Mouse (Mus musculus): ENCODE data around the gene Hcar2. TPM values are rescaled to one million over a fixed set of nuclear protein-coding genes. Genes with fewer than 3 reads are reported as not detected.

Hcar2 gene
- total RNA-seq, 2 experiments from 2014 or later = 5.7 TPM; not detected in 1

DNA sequence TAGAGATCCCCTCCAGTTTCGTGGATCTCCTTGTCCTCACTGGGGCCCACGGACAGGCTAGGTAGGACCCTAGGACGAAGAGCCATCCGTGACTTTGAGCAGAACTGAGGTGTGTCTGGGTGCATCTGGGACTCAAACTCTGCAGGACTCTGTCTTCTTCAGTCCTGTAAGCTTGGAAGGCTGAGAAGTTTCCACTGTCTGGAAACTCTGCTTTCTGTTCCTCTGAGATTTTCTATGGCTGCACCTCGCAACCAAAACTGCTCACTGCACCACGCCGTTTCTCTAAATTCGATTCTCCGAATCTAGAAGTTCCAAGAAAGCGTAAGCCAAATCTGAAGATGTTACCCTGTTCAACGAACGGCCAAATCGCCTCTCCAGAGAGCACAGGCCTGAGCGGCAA, 1.4 kb downstream of the Hcar2 start:
- ATAC-seq (replicated peaks; ENCODE audit: low FRiP score, poor library complexity, severe bottlenecking) = no peak

GRCm38 (mm10) chr5:123862374-123863350, 2.6 kb downstream of the Hcar2 start:
- ATAC-seq (replicated peaks; ENCODE audit: low FRiP score, poor library complexity, severe bottlenecking) = no peak

DNA sequence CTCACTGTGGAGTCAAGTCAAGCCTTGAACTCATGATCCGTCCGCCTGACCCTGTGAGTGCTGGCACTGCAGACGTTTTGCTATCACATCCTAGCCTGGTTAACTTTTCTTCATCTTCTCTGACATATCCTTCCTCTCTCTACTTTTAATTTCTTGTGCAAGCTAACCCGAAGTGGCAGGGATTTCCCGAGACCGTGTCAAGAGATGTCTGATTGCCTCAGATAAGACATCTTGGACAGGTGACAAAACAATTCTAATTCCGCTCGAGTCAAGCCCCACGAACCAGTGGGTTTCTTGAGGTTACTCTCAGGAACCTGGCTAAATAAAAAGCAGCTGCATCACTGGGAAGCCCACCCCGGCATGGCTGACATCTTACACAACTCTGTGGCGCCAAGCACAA, 6.5 kb downstream of the Hcar2 start:
- ATAC-seq (replicated peaks; ENCODE audit: low FRiP score, poor library complexity, severe bottlenecking) = no peak

GRCm38 (mm10) chr5:123854511-123854910, 10.8 kb downstream of the Hcar2 start:
- no peak for ATAC-seq (replicated peaks; ENCODE audit: low FRiP score, poor library complexity, severe bottlenecking)

- no peak for ATAC-seq (replicated peaks; ENCODE audit: low FRiP score, poor library complexity, severe bottlenecking)
Measured at GRCm38 (mm10) chr5:123853877-123854504, 11.3 kb downstream of the Hcar2 start.

DNA sequence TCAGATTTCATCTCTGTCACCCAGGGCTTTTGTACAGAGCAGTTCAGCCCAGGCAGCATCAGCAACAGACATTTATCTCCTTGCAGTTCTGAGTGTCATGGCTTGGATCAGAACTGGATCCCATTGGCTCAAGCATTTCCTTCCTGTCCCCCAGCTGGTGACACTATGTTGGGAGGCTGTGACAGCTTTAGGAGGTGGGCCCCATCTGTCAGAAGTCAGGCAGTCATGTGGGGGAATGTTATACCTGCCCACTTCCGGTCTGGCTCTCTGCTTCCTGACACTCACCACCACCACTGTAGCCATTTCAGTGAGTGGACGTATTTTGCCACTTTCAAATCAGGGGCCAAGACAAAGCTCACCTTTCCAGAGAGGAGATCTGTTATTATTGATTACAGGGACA, 13.9 kb downstream of the Hcar2 start:
- ATAC-seq (replicated peaks; ENCODE audit: low FRiP score, poor library complexity, severe bottlenecking) = no peak

DNA sequence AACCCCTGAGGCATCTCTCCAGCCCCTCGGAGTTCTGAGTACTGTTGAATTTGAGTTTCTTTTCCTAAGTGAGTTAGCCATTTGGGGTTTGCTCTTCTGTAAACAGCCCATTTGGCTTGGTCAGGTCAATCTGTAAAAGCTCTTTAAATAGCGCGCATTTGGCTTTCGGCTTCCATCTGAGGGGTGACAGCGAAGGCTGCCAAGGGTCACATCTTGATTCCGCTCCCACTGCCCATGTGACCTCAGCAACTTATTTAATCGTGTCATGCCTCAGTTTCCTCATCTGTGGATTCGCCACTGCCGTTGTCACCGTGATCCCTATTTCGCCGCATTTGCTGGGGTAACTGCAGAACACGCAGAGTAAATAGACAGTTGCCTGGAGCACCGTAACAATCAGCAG, 21.0 kb downstream of the Hcar2 start:
- no peak for ATAC-seq (replicated peaks; ENCODE audit: low FRiP score, poor library complexity, severe bottlenecking)

GRCm38 (mm10) chr5:123843816-123844215, 21.5 kb downstream of the Hcar2 start:
- no peak for ATAC-seq (replicated peaks; ENCODE audit: low FRiP score, poor library complexity, severe bottlenecking)

DNA sequence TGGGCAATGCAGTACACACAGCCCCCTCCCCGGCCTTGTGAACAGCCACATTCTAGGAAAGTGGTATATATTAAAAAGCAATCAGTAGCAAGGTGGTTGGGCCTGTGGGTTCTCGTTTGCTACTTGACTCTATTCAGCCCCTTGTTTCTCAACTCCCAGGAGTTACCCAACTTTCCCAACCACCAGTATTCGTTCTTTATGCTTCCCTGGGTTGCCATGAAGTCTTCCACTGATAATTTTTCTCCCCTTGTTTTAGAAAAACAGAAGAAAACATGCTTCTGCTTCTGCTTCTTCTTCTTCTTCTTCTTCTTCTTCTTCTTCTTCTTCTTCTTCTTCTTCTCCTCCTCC, 22.4 kb downstream of the Hcar2 start:
- no peak for ATAC-seq (replicated peaks; ENCODE audit: low FRiP score, poor library complexity, severe bottlenecking)

GRCm38 (mm10) chr5:123842221-123842934, 22.9 kb downstream of the Hcar2 start:
- no peak for ATAC-seq (replicated peaks; ENCODE audit: low FRiP score, poor library complexity, severe bottlenecking)

- no peak for ATAC-seq (replicated peaks; ENCODE audit: low FRiP score, poor library complexity, severe bottlenecking)
Measured at GRCm38 (mm10) chr5:123837371-123837770, 27.9 kb downstream of the Hcar2 start.

DNA sequence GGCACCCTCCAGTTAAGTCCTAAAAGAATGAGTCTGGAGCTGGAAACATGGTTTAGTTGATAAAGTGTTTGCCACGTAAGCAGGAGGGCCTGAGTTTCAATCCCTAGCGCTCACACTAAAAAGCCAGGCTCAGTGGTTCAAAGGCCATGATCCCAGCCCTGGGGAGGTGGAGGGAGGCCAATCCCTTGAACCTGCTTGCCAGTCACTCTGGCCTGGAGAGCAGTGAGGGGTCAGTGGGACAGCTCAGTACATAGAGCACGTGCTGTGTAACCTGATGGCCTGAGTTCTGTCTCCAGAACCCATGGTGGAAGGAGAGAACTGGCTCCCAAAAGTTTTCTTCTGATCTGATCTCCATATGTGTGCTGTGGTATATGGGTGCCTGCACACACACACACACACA, 30.5 kb downstream of the Hcar2 start:
- no peak for ATAC-seq (replicated peaks; ENCODE audit: low FRiP score, poor library complexity, severe bottlenecking)

GRCm38 (mm10) chr5:123832309-123832708, 33.0 kb downstream of the Hcar2 start:
- no peak for ATAC-seq (replicated peaks; ENCODE audit: low FRiP score, poor library complexity, severe bottlenecking)

DNA sequence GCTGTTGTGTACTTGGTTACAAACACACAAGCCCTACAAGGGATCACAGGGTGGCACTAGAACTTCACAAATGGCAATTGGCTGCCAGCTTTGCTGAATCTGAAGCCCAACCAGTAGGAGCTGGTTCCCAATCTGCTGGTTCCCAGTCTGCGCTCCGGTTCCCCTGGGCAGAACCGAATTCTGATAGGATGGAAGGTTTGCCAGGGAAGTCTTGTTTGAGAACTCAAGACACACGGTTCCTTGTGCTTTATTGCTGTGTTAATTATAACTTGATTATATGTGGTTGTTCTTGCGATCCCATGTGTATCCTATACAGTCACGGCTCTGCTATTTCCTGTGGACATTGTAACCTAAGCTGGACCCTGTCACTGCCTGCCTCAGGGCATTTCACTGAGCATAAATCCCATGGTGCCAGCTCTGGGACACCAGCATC, 37.6 kb downstream of the Hcar2 start:
- no peak for ATAC-seq (replicated peaks; ENCODE audit: low FRiP score, poor library complexity, severe bottlenecking)

DNA sequence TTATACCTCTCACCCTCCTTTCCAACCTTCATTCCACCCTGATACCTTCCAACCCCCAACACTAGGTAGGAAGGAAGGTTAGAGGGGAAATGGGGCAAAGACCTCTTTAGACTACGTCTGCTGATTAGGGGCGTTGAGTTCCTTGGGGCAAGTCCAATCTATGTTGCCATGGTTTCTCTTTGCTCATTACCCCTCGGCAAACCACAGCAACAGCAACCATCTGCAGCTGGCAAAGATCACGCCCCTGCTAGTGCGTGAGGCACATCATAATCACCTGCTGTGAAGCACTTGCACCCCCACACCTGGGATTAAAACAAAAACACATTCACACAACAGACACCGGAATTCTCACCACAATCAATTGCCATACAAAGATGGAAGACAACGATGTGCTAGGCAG, 42.6 kb downstream of the Hcar2 start:
- ATAC-seq (replicated peaks; ENCODE audit: low FRiP score, poor library complexity, severe bottlenecking) = no peak

DNA sequence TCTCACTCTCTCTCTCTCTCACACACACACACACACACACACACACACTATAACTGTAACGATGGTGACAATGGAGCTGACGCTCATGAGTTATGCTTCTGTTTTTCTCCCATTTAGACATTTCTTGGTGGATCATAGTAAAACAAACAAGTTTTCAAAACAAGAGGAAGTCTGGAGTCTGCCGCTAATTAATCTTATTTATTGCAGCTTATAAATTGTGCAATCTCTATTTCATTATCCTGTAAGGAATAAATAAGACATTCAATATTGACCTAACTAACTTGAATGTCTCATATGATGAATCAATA, 44.1 kb downstream of the Hcar2 start:
- no peak for ATAC-seq (replicated peaks; ENCODE audit: low FRiP score, poor library complexity, severe bottlenecking)

- ATAC-seq (replicated peaks; ENCODE audit: low FRiP score, poor library complexity, severe bottlenecking) = no peak
Measured at GRCm38 (mm10) chr5:123820501-123821263, 44.6 kb downstream of the Hcar2 start.

DNA sequence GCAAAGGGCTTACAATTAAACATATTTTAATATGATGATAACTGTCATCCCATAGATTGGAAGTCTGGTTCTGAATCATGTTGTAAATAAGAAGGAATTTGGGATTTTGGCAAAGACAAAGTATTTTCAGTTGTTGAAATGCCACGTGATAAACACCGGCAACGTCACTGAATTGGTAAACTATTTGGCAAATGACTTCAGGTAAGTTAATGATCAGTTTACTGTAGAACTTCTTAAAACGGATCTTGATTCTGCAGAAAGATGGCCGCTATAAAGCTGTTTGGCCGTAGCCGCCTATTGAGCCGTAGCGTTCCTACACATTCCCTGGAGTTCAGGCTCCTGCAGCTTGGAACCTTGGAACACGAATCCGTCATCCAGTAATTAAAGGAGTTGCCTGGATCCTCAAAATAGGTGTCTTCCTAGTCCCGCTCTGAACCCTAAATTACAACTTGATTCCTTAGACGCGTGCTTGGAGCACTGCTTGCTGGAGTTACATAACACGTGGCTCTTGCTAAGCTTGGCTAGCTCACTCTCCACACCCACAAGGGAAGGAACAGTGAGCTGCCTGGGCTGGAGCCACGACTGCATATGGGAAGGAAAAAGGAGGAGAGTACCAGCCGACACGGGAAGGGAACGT, 46.2 kb downstream of the Hcar2 start:
- no peak for ATAC-seq (replicated peaks; ENCODE audit: low FRiP score, poor library complexity, severe bottlenecking)

DNA sequence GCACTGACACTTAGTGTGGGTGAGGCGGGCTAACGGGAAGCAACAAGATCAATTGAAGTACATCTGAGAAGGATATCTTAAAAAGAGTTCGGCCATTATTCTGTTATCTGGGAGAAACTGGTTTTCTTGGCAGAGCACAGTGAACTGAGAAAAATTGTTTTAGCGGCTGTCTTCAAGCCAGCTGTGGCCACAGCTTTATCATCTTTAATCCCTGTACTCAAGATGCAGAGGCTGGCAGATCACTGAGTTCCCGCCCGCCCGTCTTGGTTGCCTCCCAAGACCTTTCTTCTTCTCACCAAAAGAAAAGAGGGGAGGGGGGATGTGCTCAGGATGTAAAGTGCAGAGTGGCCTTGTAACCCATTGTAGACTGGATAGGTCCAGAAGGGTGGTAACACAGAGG, 48.4 kb downstream of the Hcar2 start:
- ATAC-seq (replicated peaks; ENCODE audit: low FRiP score, poor library complexity, severe bottlenecking) = no peak
